Mouse (Mus musculus) kidney, postnatal 4 days (tissue): ENCODE data around the gene Bmpr2.

ENCODE experiments used
- DNase-seq, 2 experiments: peaks; one replicate each; pipeline ENCODE4 v3.0.0; 2021; ENCODE audit warnings: mixed read lengths in 2 of 2

The Bmpr2 gene

GRCm38 (mm10) chr1:59797865-59798264, 34.7 kb downstream of the Bmpr2 start:
- no peak for DNase-seq

GRCm38 (mm10) chr1:59804363-59804762, 41.2 kb downstream of the Bmpr2 start:
- no peak for DNase-seq

- no peak for DNase-seq
Observed at GRCm38 (mm10) chr1:59809921-59810320, 46.7 kb downstream of the Bmpr2 start.

DNA sequence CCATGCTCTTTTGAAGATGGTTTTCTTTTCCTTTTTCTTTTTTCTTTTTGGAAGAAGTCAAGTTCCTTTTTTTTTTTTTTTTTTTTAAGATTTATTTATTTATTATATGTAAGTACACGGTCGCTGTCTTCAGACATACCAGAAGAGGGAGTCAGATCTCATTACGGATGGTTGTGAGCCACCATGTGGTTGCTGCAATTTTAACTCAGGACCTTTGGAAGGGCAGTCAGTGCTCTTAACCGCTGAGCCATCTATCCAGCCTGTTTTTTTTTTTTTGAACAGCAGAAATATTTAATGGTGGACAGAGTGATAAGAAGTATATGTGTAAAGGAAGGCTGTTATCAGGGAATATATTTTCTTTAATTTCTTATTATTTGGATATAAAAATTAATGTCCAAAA, 49.6 kb downstream of the Bmpr2 start:
- no peak for DNase-seq

DNA sequence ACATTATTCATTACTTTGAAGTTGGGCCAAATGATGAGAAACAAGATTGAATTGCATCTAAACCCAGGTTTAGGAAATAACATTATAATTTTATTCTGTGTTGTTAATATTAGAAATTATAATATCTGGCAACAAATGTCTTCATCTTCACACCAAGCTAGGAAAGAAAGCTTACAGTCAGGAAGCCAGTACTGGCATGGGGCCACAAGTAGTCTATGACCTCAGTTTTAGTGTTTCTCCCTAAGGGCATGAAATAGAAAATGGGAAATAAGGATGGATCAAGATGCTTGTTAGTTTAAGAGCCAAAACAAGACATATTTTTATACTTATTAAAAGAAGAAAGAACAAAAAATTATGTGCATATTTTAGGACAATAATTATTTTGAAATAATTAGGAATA, 62.2 kb downstream of the Bmpr2 start:
- DNase-seq: peak; percentile 15 to 26

- no peak for DNase-seq
Observed at GRCm38 (mm10) chr1:59826583-59826982, 63.4 kb downstream of the Bmpr2 start.

DNA sequence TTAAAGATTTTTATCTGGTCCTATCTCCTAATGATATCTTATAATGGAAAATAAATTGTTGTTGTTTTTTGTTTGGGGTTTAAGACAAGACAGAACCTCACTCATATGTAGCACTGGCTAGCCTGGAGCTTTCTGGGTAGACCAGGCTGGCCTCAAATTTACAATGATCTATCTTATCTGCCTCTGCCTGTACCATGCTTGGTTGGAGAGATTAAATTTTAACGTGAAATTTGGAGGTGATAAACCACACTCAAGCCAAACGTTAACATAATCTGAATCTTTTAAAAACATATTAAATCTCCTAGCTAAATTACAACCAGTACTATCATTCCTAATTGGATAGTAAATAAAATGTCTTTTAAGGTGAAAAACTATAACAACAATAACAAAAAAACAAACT, 66.2 kb downstream of the Bmpr2 start:
- no peak for DNase-seq

GRCm38 (mm10) chr1:59830194-59830593, 67.0 kb downstream of the Bmpr2 start:
- DNase-seq: peak; percentile 6 to 8

DNA sequence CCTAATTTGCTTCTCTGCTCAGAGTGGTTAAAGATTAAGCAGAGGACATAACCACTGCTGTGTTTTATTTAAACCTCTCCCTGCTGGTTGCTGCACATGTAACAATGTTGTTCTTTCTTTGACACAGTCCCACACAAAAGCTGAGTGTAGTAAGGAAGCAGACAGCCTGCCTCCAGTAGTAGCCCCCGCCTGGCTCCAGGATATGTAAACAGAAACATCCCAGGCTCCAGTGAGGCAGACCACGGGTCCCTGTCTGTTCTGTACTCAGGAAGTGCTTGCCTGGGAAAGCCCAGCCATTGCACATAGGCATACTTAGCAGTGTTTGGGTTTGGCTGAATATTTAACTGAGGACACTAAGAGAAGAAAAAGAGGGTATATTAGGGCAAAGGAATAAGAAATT, 70.5 kb downstream of the Bmpr2 start:
- peak; percentile 50 to 70 for DNase-seq

DNA sequence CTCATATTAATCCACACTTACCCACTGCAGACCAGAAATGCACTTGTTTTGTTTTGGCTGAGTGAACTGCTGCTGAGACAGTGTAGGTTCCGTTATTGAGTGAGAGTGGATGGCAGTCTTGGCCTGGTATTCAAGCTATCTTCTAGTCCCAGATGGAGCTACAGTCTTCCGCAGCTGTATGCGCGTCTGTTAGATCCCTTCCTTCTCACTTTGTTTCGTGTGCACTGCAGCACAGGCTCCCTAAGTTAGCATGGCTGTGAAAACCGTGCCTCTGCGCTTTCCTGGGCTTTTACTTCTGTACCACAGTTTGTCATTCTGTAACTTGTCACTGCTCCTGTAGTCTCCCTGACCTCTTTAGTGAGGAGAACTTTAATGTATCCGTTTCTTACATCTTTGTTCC, 85.1 kb downstream of the Bmpr2 start:
- DNase-seq: no peak

GRCm38 (mm10) chr1:59859046-59859445, 95.8 kb downstream of the Bmpr2 start:
- no peak for DNase-seq

DNA sequence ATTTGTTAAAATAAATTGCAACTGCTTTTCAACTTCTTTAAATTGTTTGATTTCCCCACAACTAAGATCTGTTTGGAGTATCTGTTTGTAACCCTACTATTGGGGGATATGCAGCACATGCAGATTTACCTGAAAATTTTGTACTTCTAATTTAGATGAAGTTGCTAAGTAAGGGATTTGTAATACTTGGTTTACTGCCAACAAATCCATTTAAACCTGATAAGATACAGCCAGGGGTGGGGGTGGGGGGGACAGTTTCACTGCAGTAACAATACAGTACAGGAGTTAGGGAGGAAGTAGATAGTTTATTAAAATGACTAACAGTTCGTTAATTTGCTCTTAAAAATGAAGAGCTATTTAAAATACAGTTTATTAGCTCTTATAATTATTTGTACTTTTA, 98.9 kb downstream of the Bmpr2 start:
- DNase-seq: no peak

- DNase-seq: no peak
Observed at GRCm38 (mm10) chr1:59868041-59868440, 104.8 kb downstream of the Bmpr2 start.

- no peak for DNase-seq
Observed at GRCm38 (mm10) chr1:59874023-59874422, 110.8 kb downstream of the Bmpr2 start.

- DNase-seq: no peak
Observed at GRCm38 (mm10) chr1:59878098-59878497, 114.9 kb downstream of the Bmpr2 start.

- DNase-seq: peak; percentile 93
Observed at GRCm38 (mm10) chr1:59883349-59884134, 120.3 kb downstream of the Bmpr2 start.

DNA sequence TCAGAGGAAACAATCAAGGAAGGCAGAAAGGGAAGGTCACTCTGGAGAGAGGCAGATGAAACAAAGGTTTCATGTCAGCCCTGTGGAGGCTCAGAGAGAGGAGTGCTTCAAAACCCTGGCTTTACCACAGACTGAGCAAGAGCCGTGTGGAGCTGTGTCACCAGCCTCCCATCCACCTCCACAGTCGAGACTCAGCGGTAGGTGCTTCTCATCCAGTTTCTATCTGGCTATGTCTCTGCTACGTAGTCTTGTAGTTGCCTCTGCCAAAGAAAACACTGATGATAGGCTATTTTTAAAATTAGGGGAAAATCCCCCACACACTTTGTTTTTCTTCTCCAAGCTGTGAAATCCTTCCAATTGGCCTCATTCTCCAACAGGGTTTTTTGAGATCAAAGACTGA, 123.7 kb downstream of the Bmpr2 start:
- DNase-seq: no peak

DNA sequence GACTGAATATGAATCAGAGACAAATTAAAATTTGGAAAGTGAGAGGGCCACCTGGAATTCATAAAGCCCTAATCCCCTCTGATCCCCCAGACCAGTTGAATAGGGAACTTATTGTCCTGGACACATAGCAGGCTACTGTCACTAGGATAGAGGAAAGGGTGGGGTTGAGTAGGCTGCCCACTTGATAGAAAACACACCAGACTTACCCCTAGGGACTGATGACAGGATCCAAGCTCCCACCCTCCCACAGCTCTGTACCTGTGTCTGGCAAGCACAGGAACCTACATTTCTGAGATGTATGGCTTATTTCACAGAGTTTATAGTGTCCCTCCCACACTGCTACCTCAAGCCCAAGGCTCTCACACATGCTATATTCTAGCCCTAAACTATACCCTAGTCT, 124.8 kb downstream of the Bmpr2 start:
- DNase-seq: no peak

DNA sequence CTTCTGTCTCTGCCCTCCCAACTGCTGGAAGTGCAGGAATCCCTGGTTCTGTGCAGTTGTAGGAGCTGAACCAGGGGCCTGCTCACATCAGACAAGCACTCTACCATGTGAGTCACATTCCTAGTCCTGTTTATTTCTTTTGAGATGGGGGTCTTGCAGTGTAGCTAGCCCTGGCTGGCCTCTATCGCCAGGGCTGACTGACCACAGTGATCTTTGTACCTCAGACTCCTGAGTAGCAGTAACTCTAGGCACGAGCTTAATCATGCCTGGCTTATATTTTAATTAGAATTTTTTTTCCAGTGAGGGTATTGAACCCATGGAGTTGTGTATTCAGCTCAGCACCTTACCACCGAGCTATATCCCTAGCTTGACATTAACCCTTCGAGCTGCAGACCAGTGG, 128.0 kb downstream of the Bmpr2 start:
- DNase-seq: peak in 1 of 2 experiments; percentile 35

DNA sequence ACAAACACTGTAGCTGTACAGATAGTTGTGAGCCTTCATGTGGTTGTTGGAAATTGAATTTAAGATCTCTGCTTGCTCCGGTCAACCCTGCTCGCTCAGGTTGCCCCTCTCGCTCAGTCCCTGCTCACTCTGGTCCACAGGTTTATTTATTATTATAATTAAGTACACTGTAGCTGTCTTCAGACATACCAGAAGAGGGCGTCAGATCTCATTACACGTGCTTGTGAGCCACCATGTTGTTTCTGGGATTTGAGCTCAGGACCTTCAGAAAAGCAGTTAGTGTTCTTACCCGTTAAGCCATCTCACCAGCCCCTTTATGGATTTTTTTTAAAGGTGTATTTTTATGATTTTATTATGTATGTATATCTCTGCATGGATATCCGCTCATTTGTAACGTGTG, 129.6 kb downstream of the Bmpr2 start:
- DNase-seq: no peak

GRCm38 (mm10) chr1:59894025-59894424, 130.8 kb downstream of the Bmpr2 start:
- no peak for DNase-seq

- DNase-seq: peak; percentile 35 to 56
Observed at GRCm38 (mm10) chr1:59895456-59895855, 132.3 kb downstream of the Bmpr2 start.

GRCm38 (mm10) chr1:59897147-59897798, 134.1 kb downstream of the Bmpr2 start:
- no peak for DNase-seq

- no peak for DNase-seq
Observed at GRCm38 (mm10) chr1:59899679-59900078, 136.5 kb downstream of the Bmpr2 start.
